Mouse (Mus musculus) neural tube, embryonic 14.5 days (tissue): Measurements from ENCODE around the gene Cpa5. TPM values are rescaled to one million over a fixed set of nuclear protein-coding genes. Genes with fewer than 3 reads are reported as not detected.

Experiments used
- ATAC-seq: fragments of 200-750 bp; cut with Nextera tagmentation; 2 replicates; pipeline ENCODE4 v1.8.0; 2017; ENCODE audit warnings: low read depth, mild to moderate bottlenecking, moderate TSS enrichment, moderate library complexity
- H3K27ac ChIP-seq: fragments of 300-500 bp; sonication (generic); 2 replicates; pipeline ENCODE4 v1.5.1; 2014; ENCODE audit warnings: low read depth, mild to moderate bottlenecking, control low read depth, low read length, moderate library complexity, mixed read lengths
- H3K27me3 ChIP-seq: fragments of 300-500 bp; sonication (generic); 2 replicates; pipeline ENCODE4 v1.6.1; 2014; ENCODE audit warnings: low read length; ENCODE audit not compliant: control insufficient read depth, insufficient read depth
- H3K36me3 ChIP-seq: fragments of 300-500 bp; sonication (generic); 2 replicates; pipeline ENCODE4 v1.6.1; 2014; ENCODE audit warnings: low read length, mixed read lengths; ENCODE audit not compliant: control insufficient read depth, insufficient read depth
- H3K4me1 ChIP-seq: fragments of 300-500 bp; sonication (generic); 2 replicates; pipeline ENCODE4 v1.6.1; 2014; ENCODE audit warnings: low read length; ENCODE audit not compliant: control insufficient read depth, insufficient read depth
- H3K4me2 ChIP-seq: fragments of 300-500 bp; sonication (generic); 2 replicates; pipeline ENCODE4 v1.6.1; 2014; ENCODE audit warnings: mild to moderate bottlenecking, low read depth, low read length, control low read depth
- H3K4me3 ChIP-seq: fragments of 300-500 bp; sonication (generic); 2 replicates; pipeline ENCODE4 v1.5.1; 2014; ENCODE audit warnings: low read depth, low read length, control low read depth, mixed read lengths
- H3K9ac ChIP-seq: fragments of 300-500 bp; sonication (generic); replicated peaks from 2 replicates; pipeline ENCODE4 v1.6.1; 2014; ENCODE audit warnings: low read depth, mild to moderate bottlenecking, control low read depth, low read length, mixed read lengths
- H3K9me3 ChIP-seq: fragments of 300-500 bp; sonication (generic); 2 replicates; pipeline ENCODE4 v1.6.1; 2016; ENCODE audit warnings: low read length; ENCODE audit not compliant: control insufficient read depth
- WGBS: fragments of 180-500 bp; shearing (Covaris S2); extraction: QIAGEN DNeasy Blood & Tissue Kit; methylation state at CpG from one replicate; pipeline ENCODE4 v1.1.7; 2014; 5-methylcytosine and 5-hydroxymethylcytosine counted together
- polyA plus RNA-seq: library from polyadenylated mRNA; unstranded; fragments of >200 nt; fragmentation: Nextera tagmentation; extraction: Ambion mirVana; gene quantifications from 2 replicates; pipeline ENCODE4 v1.2.1, GENCODE M21; 2014

Gene Cpa5
- polyA plus RNA-seq, 1 experiment from 2014 or later: not detected

GRCm38 (mm10) chr6:30666043-30666442 lies 55.2 kb downstream of the Cpa5 start:
- Histone ChIP-seq H3K27me3 (no peaks in the 10 kb centered on the region), H3K36me3 (no peaks in the 10 kb centered on the region), H3K9ac (no peak overlapping the region), H3K4me2 (no peak overlapping the region), H3K27ac (no peak overlapping the region), H3K4me3 (no peak overlapping the region), H3K9me3 (no peaks in the 10 kb centered on the region), H3K4me1 (peaks cover 8% of the 10 kb centered on the region; the same call in 1 of the 2 replicates)
- WGBS: 47% methylated on average over 6 of the region's 6 CpGs
- no peak for ATAC-seq

- no peak overlapping the region for H3K9ac ChIP-seq
- no peaks in the 10 kb centered on the region for H3K27me3 ChIP-seq
- no peak for ATAC-seq
- WGBS: 38% methylated on average over 5 of the region's 5 CpGs
- peaks cover 8% of the 10 kb centered on the region; the same call in 1 of the 2 replicates for H3K4me1 ChIP-seq
- H3K9me3 ChIP-seq: no peaks in the 10 kb centered on the region
- H3K4me2 ChIP-seq: no peak overlapping the region
- H3K27ac ChIP-seq: no peak overlapping the region
- H3K36me3 ChIP-seq: no peaks in the 10 kb centered on the region
- no peak overlapping the region for H3K4me3 ChIP-seq
These were observed 56.8 kb downstream of the Cpa5 start for GRCm38 (mm10) chr6:30667585-30667984.

GRCm38 (mm10) chr6:30671696-30672095 lies 60.9 kb downstream of the Cpa5 start:
- H3K4me2 ChIP-seq: no peak overlapping the region
- H3K36me3 ChIP-seq: no peaks in the 10 kb centered on the region
- H3K9me3 ChIP-seq: no peaks in the 10 kb centered on the region
- no peak for ATAC-seq
- no peak overlapping the region for H3K9ac ChIP-seq
- H3K4me1 ChIP-seq: peaks cover 23% of the 10 kb centered on the region
- 67% methylated on average over 5 of the region's 5 CpGs for WGBS
- H3K27me3 ChIP-seq: no peaks in the 10 kb centered on the region
- H3K4me3 ChIP-seq: no peak overlapping the region
- no peak overlapping the region for H3K27ac ChIP-seq

- H3K9ac ChIP-seq: peak overlapping the region; percentile 13; the same call in 1 of the 2 replicates
- H3K4me3 ChIP-seq: no peak overlapping the region
- no peaks in the 10 kb centered on the region for H3K27me3 ChIP-seq
- H3K9me3 ChIP-seq: no peaks in the 10 kb centered on the region
- no peaks in the 10 kb centered on the region for H3K36me3 ChIP-seq
- 21% methylated on average over 14 of the region's 14 CpGs for WGBS
- H3K4me1 ChIP-seq: peaks cover 27% of the 10 kb centered on the region
- peak overlapping the region; percentile 90 for H3K27ac ChIP-seq
- H3K4me2 ChIP-seq: peak overlapping the region; percentile 32
- ATAC-seq: no peak
These were observed 63.2 kb downstream of the Cpa5 start for GRCm38 (mm10) chr6:30673764-30674561.

GRCm38 (mm10) chr6:30674714-30675280 lies 64.0 kb downstream of the Cpa5 start:
- peaks cover 29% of the 10 kb centered on the region for H3K4me1 ChIP-seq
- 35% methylated on average over 9 of the region's 9 CpGs for WGBS

GRCm38 (mm10) chr6:30675281-30675771 lies 64.5 kb downstream of the Cpa5 start:
- Histone ChIP-seq H3K36me3 (no peaks in the 10 kb centered on the region), H3K9ac (peak overlapping the region; percentile 53), H3K4me1 (peaks cover 29% of the 10 kb centered on the region), H3K27me3 (no peaks in the 10 kb centered on the region), H3K4me3 (no peak overlapping the region), H3K4me2 (peak overlapping the region; percentile 32; the same call in 1 of the 2 replicates), H3K27ac (peak overlapping the region; percentile 90), H3K9me3 (no peaks in the 10 kb centered on the region)
- WGBS: 12% methylated on average over 11 of the region's 11 CpGs
- ATAC-seq: peak; percentile 61; the same call in 1 of the 2 replicates

More at GRCm38 (mm10) chr6:30674714-30675280, 64.0 kb downstream of the Cpa5 start:
- H3K27ac ChIP-seq: peak overlapping the region; percentile 90
- H3K4me3 ChIP-seq: no peak overlapping the region
- H3K9me3 ChIP-seq: no peaks in the 10 kb centered on the region
- peak; percentile 49; the same call in 1 of the 2 replicates for ATAC-seq
- no peaks in the 10 kb centered on the region for H3K27me3 ChIP-seq
- H3K9ac ChIP-seq: peak overlapping the region; percentile 53; the same call in 1 of the 2 replicates
- no peaks in the 10 kb centered on the region for H3K36me3 ChIP-seq
- H3K4me2 ChIP-seq: peak overlapping the region; percentile 32

- H3K4me1 ChIP-seq: peaks cover 29% of the 10 kb centered on the region
- no peak overlapping the region for H3K27ac ChIP-seq
- ATAC-seq: no peak
These were observed 65.7 kb downstream of the Cpa5 start for GRCm38 (mm10) chr6:30676506-30676905.

GRCm38 (mm10) chr6:30677591-30677990 lies 66.8 kb downstream of the Cpa5 start:
- peaks cover 30% of the 10 kb centered on the region for H3K4me1 ChIP-seq
- WGBS: 78% methylated on average over 9 of the region's 9 CpGs
- no peaks in the 10 kb centered on the region for H3K9me3 ChIP-seq
- no peaks in the 10 kb centered on the region for H3K36me3 ChIP-seq
- no peak for ATAC-seq
- H3K27ac ChIP-seq: no peak overlapping the region
- no peak overlapping the region for H3K4me3 ChIP-seq
- no peak overlapping the region for H3K9ac ChIP-seq
- no peaks in the 10 kb centered on the region for H3K27me3 ChIP-seq
- H3K4me2 ChIP-seq: no peak overlapping the region

More at GRCm38 (mm10) chr6:30676506-30676905, 65.7 kb downstream of the Cpa5 start:
- Histone ChIP-seq H3K36me3 (no peaks in the 10 kb centered on the region), H3K4me2 (no peak overlapping the region), H3K27me3 (no peaks in the 10 kb centered on the region), H3K4me3 (no peak overlapping the region), H3K9ac (no peak overlapping the region), H3K9me3 (no peaks in the 10 kb centered on the region)
- 87% methylated on average over 6 of the region's 6 CpGs for WGBS

- H3K27ac ChIP-seq: peak overlapping the region; percentile 64
- 25% methylated on average over 6 of the region's 6 CpGs for WGBS
- no peaks in the 10 kb centered on the region for H3K9me3 ChIP-seq
- H3K9ac ChIP-seq: no peak overlapping the region
- peaks cover 31% of the 10 kb centered on the region for H3K4me1 ChIP-seq
- no peak overlapping the region; the same call in 1 of the 2 replicates for H3K4me2 ChIP-seq
- no peaks in the 10 kb centered on the region for H3K36me3 ChIP-seq
- no peaks in the 10 kb centered on the region for H3K27me3 ChIP-seq
- H3K4me3 ChIP-seq: no peak overlapping the region
- ATAC-seq: peak; percentile 80; the same call in 1 of the 2 replicates
These were observed 67.7 kb downstream of the Cpa5 start for GRCm38 (mm10) chr6:30678482-30678881.
